Mouse (Mus musculus) CH12.LX (cell line): ENCODE data around the gene Col18a1.

Source experiments
- CTCF ChIP-seq, 2 experiments: IDR thresholded peaks in 1 of 2; conservative IDR thresholded peaks in 1 of 2; 2 replicates each; pipeline ENCODE4 v1.5.1; 2011 to 2012; ENCODE audit warnings: low read depth in 2 of 2, low read length in 2 of 2, improper control_type of control experiment in 1 of 2, inconsistent platforms in 1 of 2, mild to moderate bottlenecking in 1 of 2, moderate library complexity in 1 of 2
- E2F4 ChIP-seq: IDR thresholded peaks from 2 replicates; pipeline ENCODE4 v1.6.1; 2011; ENCODE audit warnings: low read depth, low read length, improper control_type of control experiment; ENCODE audit not compliant: insufficient replicate concordance
- MAZ ChIP-seq: IDR thresholded peaks from 2 replicates; pipeline ENCODE4 v1.6.1; 2012; ENCODE audit warnings: low read depth, mild to moderate bottlenecking, inconsistent platforms, low read length, improper control_type of control experiment, moderate library complexity
- NELFE ChIP-seq: IDR thresholded peaks from 2 replicates; pipeline ENCODE4 v1.6.1; 2011; ENCODE audit warnings: low read depth, low read length, improper control_type of control experiment
- POLR2A ChIP-seq: IDR thresholded peaks from 2 replicates; pipeline ENCODE4 v1.6.1; 2011; ENCODE audit warnings: low read depth, mild to moderate bottlenecking, improper control_type of control experiment, low read length
- RCOR1 ChIP-seq: conservative IDR thresholded peaks from 2 replicates; pipeline ENCODE4 v1.6.1; 2012; ENCODE audit warnings: low read depth, mild to moderate bottlenecking, inconsistent platforms, low read length, improper control_type of control experiment
- SIN3A ChIP-seq: IDR thresholded peaks from 2 replicates; pipeline ENCODE4 v1.6.1; 2012; ENCODE audit warnings: low read length, improper control_type of control experiment, inconsistent platforms
- ZC3H11A ChIP-seq: IDR thresholded peaks from 2 replicates; pipeline ENCODE4 v1.6.1; 2012; ENCODE audit warnings: low read depth, mild to moderate bottlenecking, inconsistent platforms, low read length, improper control_type of control experiment

- TF ChIP-seq E2F4 (no peak), POLR2A (no peak), MAZ (no peak), RCOR1 (no peak), CTCF (conservative IDR thresholded peaks at IDR 0.05 in 1 of 2, IDR thresholded peaks at IDR 0.05 in 1 of 2; ENCODE audit: low read depth in 2 of 2, low read length in 2 of 2) (no peak), ZC3H11A (no peak), SIN3A (no peak), NELFE (no peak)
Measured at GRCm38 (mm10) chr10:77118361-77118760, 48.0 kb downstream of the Col18a1 start.
